Mouse (Mus musculus) brain, embryonic 14.5 days (tissue): ENCODE measurements at regions not wholly inside any gene's neighbourhood (a gene's known extent, or its start where the extent isn't known, plus 50 kb on each side); places are given as distances from the start of the nearest gene placed in this dataset.

ENCODE experiments used
- CTCF ChIP-seq: fragments of 200-500 bp; IDR thresholded peaks from 2 replicates; pipeline ENCODE4 v1.5.1; 2012; ENCODE audit warnings: inconsistent platforms, mild to moderate bottlenecking, moderate library complexity, borderline replicate concordance; ENCODE audit not compliant: insufficient read depth, insufficient read length; ENCODE audit errors: extremely low read depth
- POLR2A ChIP-seq: fragments of 200-500 bp; IDR thresholded peaks from 2 replicates; pipeline ENCODE4 v1.6.1; 2012; ENCODE audit warnings: mild to moderate bottlenecking, inconsistent platforms, borderline replicate concordance; ENCODE audit not compliant: poor library complexity, insufficient read depth, insufficient read length, severe bottlenecking; ENCODE audit errors: extremely low read depth

DNA sequence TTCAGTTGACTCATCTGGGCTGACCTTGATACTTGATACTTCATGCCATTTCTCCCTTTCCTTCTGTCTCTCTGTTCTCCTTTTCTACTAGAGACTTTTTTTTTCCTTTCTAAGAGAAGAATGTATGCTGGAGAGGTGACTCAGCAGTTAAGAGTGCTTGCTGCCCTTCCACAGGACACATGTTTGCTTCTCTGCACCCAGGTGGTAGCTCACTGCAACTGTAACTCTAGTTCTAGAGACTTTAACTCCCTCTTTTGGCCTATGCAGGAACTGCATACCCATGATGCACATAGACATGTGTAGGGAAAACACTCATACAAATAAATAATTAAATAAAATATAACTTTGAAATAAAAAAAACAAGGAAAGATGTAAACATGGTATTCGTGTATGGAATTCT is 221.5 kb upstream of the Nr2f2 start:
- TF ChIP-seq CTCF (no peak), POLR2A (no peak)
